Mouse (Mus musculus): ENCODE data around the gene Atp2c2.

GRCm38 (mm10) chr8:119777765-119778164 lies 78.0 kb downstream of the Atp2c2 start:
- TF ChIP-seq CTCF (IDR thresholded peaks at IDR 0.05 in 2 of 3, conservative IDR thresholded peaks at IDR 0.05 in 1 of 3; ENCODE audit: control insufficient read depth in 1 of 3, insufficient read depth in 1 of 3, low read depth in 2 of 3, low read length in 3 of 3, poor library complexity in 1 of 3, severe bottlenecking in 1 of 3), result no peak
- TF ChIP-seq POLR2A (IDR thresholded peaks at IDR 0.05; ENCODE audit: control insufficient read depth in 1 of 2, insufficient read depth in 1 of 2, low read depth in 1 of 2, low read length in 2 of 2, poor library complexity in 1 of 2), result no peak
- no peak for TF ChIP-seq SMC3 (IDR thresholded peaks at IDR 0.05; ENCODE audit: low read depth, low read length)
- TF ChIP-seq GABPA (IDR thresholded peaks at IDR 0.05; ENCODE audit: low read depth, low read length), result no peak
- no peak for TF ChIP-seq ZC3H11A (IDR thresholded peaks at IDR 0.05; ENCODE audit: low read depth, low read length)
- TF ChIP-seq ZMIZ1 (IDR thresholded peaks at IDR 0.05; ENCODE audit: low read depth, low read length), result no peak
- TF ChIP-seq MAX (IDR thresholded peaks at IDR 0.05; ENCODE audit: low read length), result no peak
